Mouse (Mus musculus) CH12.LX (cell line): ENCODE measurements around the gene Cdc25a.

Source experiments
- CTCF ChIP-seq, 2 experiments: IDR thresholded peaks in 1 of 2; conservative IDR thresholded peaks in 1 of 2; 2 replicates each; pipeline ENCODE4 v1.5.1; 2011 to 2012; ENCODE audit warnings: low read depth in 2 of 2, low read length in 2 of 2, improper control_type of control experiment in 1 of 2, inconsistent platforms in 1 of 2, mild to moderate bottlenecking in 1 of 2, moderate library complexity in 1 of 2
- MAX ChIP-seq: IDR thresholded peaks from 2 replicates; pipeline ENCODE4 v1.6.1; 2011; ENCODE audit warnings: low read length, improper control_type of control experiment

DNA sequence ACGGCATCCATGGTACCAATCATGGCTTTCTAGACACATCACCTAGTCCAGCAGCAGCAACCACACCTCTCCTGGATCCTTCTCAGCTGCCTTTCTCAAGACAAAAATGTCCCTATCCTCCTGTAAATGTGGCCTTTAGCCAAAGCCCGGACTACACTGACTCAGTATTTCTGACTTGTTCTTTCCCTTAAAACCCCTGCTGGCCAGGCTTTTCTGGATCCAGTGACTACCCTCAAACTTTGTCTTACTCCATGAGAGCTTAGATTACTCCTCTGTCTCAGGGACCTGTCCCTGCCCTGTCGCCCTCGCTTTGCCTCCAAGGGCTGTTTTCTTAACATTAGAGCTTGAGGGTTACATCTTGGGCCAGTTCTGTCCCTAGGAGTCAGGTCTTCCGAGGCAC is 25.3 kb upstream of the Cdc25a start:
- TF ChIP-seq CTCF (conservative IDR thresholded peaks at IDR 0.05 in 1 of 2, IDR thresholded peaks at IDR 0.05 in 1 of 2; ENCODE audit: low read depth in 2 of 2, low read length in 2 of 2) (no peak), MAX (no peak)
